Mouse (Mus musculus): ENCODE measurements at regions not wholly inside any gene's neighbourhood (a gene's known extent, or its start where the extent isn't known, plus 50 kb on each side); places are given as distances from the start of the nearest gene placed in this dataset.

GRCm38 (mm10) chr2:159235000-159235399, 440.4 kb downstream of the Dhx35 start:
- 14% methylated on average over 6 of the region's 6 CpGs for WGBS
- peak; percentile 67 for ATAC-seq (ENCODE audit: low FRiP score)
- peaks cover 4% of the 10 kb centered on the region; the same call in 1 of the 2 replicates for H3K4me1 ChIP-seq

GRCm38 (mm10) chr2:159250065-159250464, 455.5 kb downstream of the Dhx35 start:
- Histone ChIP-seq H3K4me3 (no peak overlapping the region), H3K27ac (no peak overlapping the region)
- 82% methylated on average over 6 of the region's 6 CpGs for WGBS

More at GRCm38 (mm10) chr2:159235000-159235399, 440.4 kb downstream of the Dhx35 start:
- H3K9ac ChIP-seq = no peak overlapping the region
- H3K4me2 ChIP-seq (replicated peaks) = no peak overlapping the region
- H3K27me3 ChIP-seq = no peaks in the 10 kb centered on the region
- H3K9me3 ChIP-seq (replicated peaks) = no peaks in the 10 kb centered on the region
- no peaks in the 10 kb centered on the region for H3K36me3 ChIP-seq
- no peak overlapping the region for H3K27ac ChIP-seq
- H3K4me3 ChIP-seq = no peak overlapping the region

GRCm38 (mm10) chr2:159250993-159251665, 456.5 kb downstream of the Dhx35 start:
- 73% methylated on average over 6 of the region's 6 CpGs for WGBS

More at GRCm38 (mm10) chr2:159250065-159250464, 455.5 kb downstream of the Dhx35 start:
- H3K9ac ChIP-seq = no peak overlapping the region
- no peaks in the 10 kb centered on the region for H3K27me3 ChIP-seq
- no peaks in the 10 kb centered on the region for H3K9me3 ChIP-seq (replicated peaks)
- H3K4me2 ChIP-seq (replicated peaks) = no peak overlapping the region
- H3K36me3 ChIP-seq = no peaks in the 10 kb centered on the region
- ATAC-seq (ENCODE audit: low FRiP score) = no peak
- H3K4me1 ChIP-seq = peaks cover 2% of the 10 kb centered on the region; the same call in 1 of the 2 replicates

GRCm38 (mm10) chr2:159270221-159271080, 475.8 kb downstream of the Dhx35 start:
- Histone ChIP-seq H3K27me3 (no peaks in the 10 kb centered on the region), H3K4me3 (no peak overlapping the region), H3K36me3 (no peaks in the 10 kb centered on the region), H3K4me2 (replicated peaks) (no peak overlapping the region), H3K9me3 (replicated peaks) (no peaks in the 10 kb centered on the region), H3K9ac (no peak overlapping the region), H3K4me1 (0 out of 2 replicates have a peak, but pooled peaks cover 4% of the 10 kb centered on the region), H3K27ac (no peak overlapping the region)
- WGBS = 75% methylated on average over 10 of the region's 10 CpGs
- ATAC-seq (ENCODE audit: low FRiP score) = no peak

More at GRCm38 (mm10) chr2:159250993-159251665, 456.5 kb downstream of the Dhx35 start:
- Histone ChIP-seq H3K9ac (no peak overlapping the region), H3K27me3 (no peaks in the 10 kb centered on the region), H3K27ac (no peak overlapping the region), H3K36me3 (no peaks in the 10 kb centered on the region), H3K9me3 (replicated peaks) (no peaks in the 10 kb centered on the region), H3K4me3 (no peak overlapping the region), H3K4me1 (peaks cover 2% of the 10 kb centered on the region; the same call in 1 of the 2 replicates), H3K4me2 (replicated peaks) (no peak overlapping the region)
- no peak for ATAC-seq (ENCODE audit: low FRiP score)

GRCm38 (mm10) chr2:159278896-159279295, 484.3 kb downstream of the Dhx35 start:
- Histone ChIP-seq H3K4me1 (no peaks in the 10 kb centered on the region), H3K27ac (no peak overlapping the region), H3K27me3 (no peaks in the 10 kb centered on the region), H3K9me3 (replicated peaks) (no peaks in the 10 kb centered on the region), H3K4me3 (no peak overlapping the region), H3K4me2 (replicated peaks) (no peak overlapping the region), H3K36me3 (no peaks in the 10 kb centered on the region), H3K9ac (no peak overlapping the region)
- no peak for ATAC-seq (ENCODE audit: low FRiP score)
- 47% methylated on average over 2 of the region's 2 CpGs for WGBS

GRCm38 (mm10) chr2:159281558-159282320, 487.1 kb downstream of the Dhx35 start:
- H3K4me3 ChIP-seq = no peak overlapping the region
- no peak overlapping the region for H3K27ac ChIP-seq
- peaks cover 5% of the 10 kb centered on the region; the same call in 1 of the 2 replicates for H3K4me1 ChIP-seq
- H3K4me2 ChIP-seq (replicated peaks) = no peak overlapping the region
- WGBS = 85% methylated on average over 8 of the region's 8 CpGs
- H3K27me3 ChIP-seq = no peaks in the 10 kb centered on the region
- ATAC-seq (ENCODE audit: low FRiP score) = no peak
- no peaks in the 10 kb centered on the region for H3K9me3 ChIP-seq (replicated peaks)
- no peaks in the 10 kb centered on the region for H3K36me3 ChIP-seq
- no peak overlapping the region for H3K9ac ChIP-seq

- no peak overlapping the region for H3K4me2 ChIP-seq (replicated peaks)
- H3K4me3 ChIP-seq = no peak overlapping the region
- peaks cover 5% of the 10 kb centered on the region; the same call in 1 of the 2 replicates for H3K4me1 ChIP-seq
- no peak overlapping the region for H3K27ac ChIP-seq
- no peak for ATAC-seq (ENCODE audit: low FRiP score)
- H3K27me3 ChIP-seq = no peaks in the 10 kb centered on the region; the same call in 1 of the 2 replicates
- no peaks in the 10 kb centered on the region for H3K9me3 ChIP-seq (replicated peaks)
- H3K36me3 ChIP-seq = no peaks in the 10 kb centered on the region
- 67% methylated on average over 5 of the region's 5 CpGs for WGBS
- no peak overlapping the region for H3K9ac ChIP-seq
These were observed 489.5 kb downstream of the Dhx35 start for GRCm38 (mm10) chr2:159284100-159284499.

GRCm38 (mm10) chr2:159284525-159285189, 490.1 kb downstream of the Dhx35 start:
- H3K27ac ChIP-seq = no peak overlapping the region
- 47% methylated on average over 8 of the region's 8 CpGs for WGBS

GRCm38 (mm10) chr2:159287996-159288563, 493.5 kb downstream of the Dhx35 start:
- Histone ChIP-seq H3K36me3 (no peaks in the 10 kb centered on the region), H3K9me3 (replicated peaks) (no peaks in the 10 kb centered on the region), H3K27me3 (no peaks in the 10 kb centered on the region; the same call in 1 of the 2 replicates), H3K4me2 (replicated peaks) (no peak overlapping the region), H3K27ac (no peak overlapping the region), H3K9ac (no peak overlapping the region), H3K4me1 (peaks cover 5% of the 10 kb centered on the region; the same call in 1 of the 2 replicates), H3K4me3 (no peak overlapping the region)
- WGBS = 76% methylated on average over 6 of the region's 6 CpGs
- ATAC-seq (ENCODE audit: low FRiP score) = no peak

More at GRCm38 (mm10) chr2:159284525-159285189, 490.1 kb downstream of the Dhx35 start:
- Histone ChIP-seq H3K4me2 (replicated peaks) (no peak overlapping the region), H3K9ac (no peak overlapping the region), H3K4me1 (peaks cover 5% of the 10 kb centered on the region; the same call in 1 of the 2 replicates), H3K4me3 (no peak overlapping the region), H3K36me3 (no peaks in the 10 kb centered on the region), H3K9me3 (replicated peaks) (no peaks in the 10 kb centered on the region), H3K27me3 (no peaks in the 10 kb centered on the region; the same call in 1 of the 2 replicates)
- no peak for ATAC-seq (ENCODE audit: low FRiP score)

- WGBS = 91% methylated on average over 1 of the region's 1 CpGs
- Histone ChIP-seq H3K36me3 (no peaks in the 10 kb centered on the region), H3K4me3 (no peak overlapping the region), H3K4me2 (replicated peaks) (no peak overlapping the region), H3K27ac (no peak overlapping the region), H3K9me3 (replicated peaks) (no peaks in the 10 kb centered on the region), H3K4me1 (no peaks in the 10 kb centered on the region), H3K27me3 (no peaks in the 10 kb centered on the region; the same call in 1 of the 2 replicates), H3K9ac (no peak overlapping the region)
- ATAC-seq (ENCODE audit: low FRiP score) = no peak
These were observed 495.5 kb downstream of the Dhx35 start for GRCm38 (mm10) chr2:159290081-159290480.

- H3K27ac ChIP-seq = no peak overlapping the region
- H3K36me3 ChIP-seq = no peaks in the 10 kb centered on the region
- H3K4me2 ChIP-seq (replicated peaks) = no peak overlapping the region
- no peak for ATAC-seq (ENCODE audit: low FRiP score)
- no peak overlapping the region for H3K4me3 ChIP-seq
- H3K9me3 ChIP-seq (replicated peaks) = no peaks in the 10 kb centered on the region
- H3K9ac ChIP-seq = no peak overlapping the region
- WGBS = 58% methylated on average over 7 of the region's 7 CpGs
- no peaks in the 10 kb centered on the region for H3K27me3 ChIP-seq
- no peaks in the 10 kb centered on the region for H3K4me1 ChIP-seq
These were observed 512.4 kb downstream of the Dhx35 start for GRCm38 (mm10) chr2:159307001-159307400.
